Mouse (Mus musculus) thymus, adult 2 months (tissue): ENCODE measurements around the gene Rasgrp2. TPM values are rescaled to one million over a fixed set of nuclear protein-coding genes. Genes with fewer than 3 reads are reported as not detected.
A peak's percentile ranks its signal among the peaks of the same experiment; 100 is the strongest.

Source experiments
- DNase-seq: peaks from one replicate; pipeline ENCODE4 v3.0.0; 2021
- H3K27ac ChIP-seq: fragments of 200-500 bp; 2 replicates; pipeline ENCODE4 v1.5.1; 2012; ENCODE audit warnings: low read length, control low read depth; ENCODE audit not compliant: control insufficient read depth, insufficient read depth
- H3K27me3 ChIP-seq: fragments of 200-500 bp; 2 replicates; pipeline ENCODE4 v1.6.1; 2012; ENCODE audit warnings: mild to moderate bottlenecking, low read length, moderate library complexity, mixed read lengths; ENCODE audit not compliant: control insufficient read depth, insufficient read depth
- H3K36me3 ChIP-seq: fragments of 200-500 bp; 2 replicates; pipeline ENCODE4 v1.6.1; 2012; ENCODE audit warnings: mild to moderate bottlenecking, low read length, moderate library complexity; ENCODE audit not compliant: control insufficient read depth, insufficient read depth
- H3K4me1 ChIP-seq: fragments of 200-500 bp; replicated peaks from 2 replicates; pipeline ENCODE4 v1.6.1; 2012; ENCODE audit warnings: low read length; ENCODE audit not compliant: control insufficient read depth, insufficient read depth
- H3K4me3 ChIP-seq: fragments of 200-500 bp; 2 replicates; pipeline ENCODE4 v1.5.1; 2012; ENCODE audit warnings: mild to moderate bottlenecking, low read length, control low read depth, moderate library complexity; ENCODE audit not compliant: control insufficient read depth, insufficient read depth
- CTCF ChIP-seq: fragments of 200-500 bp; IDR thresholded peaks from 2 replicates; pipeline ENCODE4 v1.5.1; 2012; ENCODE audit warnings: mild to moderate bottlenecking, control low read depth, low read length, moderate library complexity, borderline replicate concordance; ENCODE audit not compliant: control insufficient read depth, poor library complexity, insufficient read depth; ENCODE audit errors: extremely low read depth
- POLR2A ChIP-seq: fragments of 200-500 bp; IDR thresholded peaks from 2 replicates; pipeline ENCODE4 v1.6.1; 2012; ENCODE audit warnings: mild to moderate bottlenecking, low read length, control low read depth, moderate library complexity; ENCODE audit not compliant: control insufficient read depth, poor library complexity, insufficient read depth; ENCODE audit errors: extremely low read depth
- whole genome bisulfite sequencing: fragments of 180-500 bp; shearing (Covaris S2); methylation state at CpG from one replicate; pipeline ENCODE4 v1.1.7; 2018; 5-methylcytosine and 5-hydroxymethylcytosine counted together
- polyA plus RNA-seq: library from polyadenylated mRNA; depleted of rRNA; stranded (reverse); fragments of >200 nt; gene quantifications from 2 replicates; pipeline ENCODE4 v1.2.3, GENCODE M21; 2012

Gene Rasgrp2
- polyA plus RNA-seq, 1 experiment = 561 TPM

DNA sequence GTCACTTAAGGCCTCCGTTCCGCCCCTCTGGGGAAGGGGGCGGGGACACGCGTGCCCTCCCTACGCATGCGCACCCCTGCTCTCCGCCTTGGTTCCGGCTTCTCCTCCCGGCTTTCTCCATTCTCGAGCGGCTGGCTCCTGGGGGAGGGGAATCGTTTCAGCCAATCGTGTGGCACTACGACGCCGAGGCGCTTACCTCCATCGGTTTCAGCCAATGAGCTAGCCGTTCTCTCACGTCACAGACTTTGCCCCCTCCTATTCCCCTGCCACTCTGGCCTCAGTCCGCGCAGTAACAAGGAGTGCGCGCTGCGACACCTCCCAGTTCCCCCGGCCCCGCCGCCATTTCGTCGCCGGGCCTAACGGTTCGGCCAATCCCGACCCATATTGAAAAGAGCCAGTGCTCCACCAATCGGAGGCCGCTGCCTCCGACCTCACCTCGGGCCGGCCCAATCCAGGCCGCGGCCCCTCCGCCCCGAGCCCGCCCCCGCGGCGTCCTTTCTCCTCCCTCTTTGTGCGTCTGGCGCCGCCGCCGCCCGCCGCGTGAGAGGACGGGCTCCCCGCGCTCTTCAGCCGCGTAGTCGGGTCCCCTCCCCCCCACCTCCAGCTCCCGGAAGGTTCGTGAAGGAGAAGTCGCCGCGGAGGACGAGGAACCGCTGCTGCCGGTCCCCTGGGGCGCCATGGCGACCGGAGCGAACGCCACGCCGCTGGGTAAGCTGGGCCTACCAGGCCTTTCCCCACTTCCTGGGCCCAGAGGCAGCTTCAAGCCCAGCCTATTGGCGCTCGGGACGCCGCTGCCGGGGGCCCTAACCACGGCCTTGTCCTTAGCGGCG lies 35.5 kb upstream of the Rasgrp2 start, which contains the start of gene Sf1:
Gene Sf1 (plus strand): TSS at position 280 of the 830 bp plus-strand sequence.
- Histone ChIP-seq H3K4me3 (peak within 1 kb of the TSS; percentile 75), H3K27ac (peak within 1 kb of the TSS; percentile 77), H3K4me1 (0 out of 2 replicates have a peak, but pooled peaks cover 2% of the 10 kb centered on the region), H3K36me3 (peaks cover 38% of the 10 kb centered on the region), H3K27me3 (no peaks in the 10 kb centered on the region)
- DNase-seq = peak; percentile 100
- 1% methylated on average over 83 of the region's 85 CpGs for WGBS
- TF ChIP-seq CTCF (peak; percentile 54; the same call in 1 of the 2 replicates), POLR2A (peak; percentile 96)

GRCm38 (mm10) chr19:6364317-6364725 lies 34.8 kb upstream of the Rasgrp2 start:
- Histone ChIP-seq H3K36me3 (peaks cover 45% of the 10 kb centered on the region), H3K4me3 (peak overlapping the region; percentile 75), H3K27ac (peak overlapping the region; percentile 77), H3K27me3 (no peaks in the 10 kb centered on the region), H3K4me1 (0 out of 2 replicates have a peak, but pooled peaks cover 2% of the 10 kb centered on the region)
- TF ChIP-seq CTCF (peak; percentile 46; the same call in 1 of the 2 replicates), POLR2A (no peak)
- WGBS = under 1% methylated on average over 54 of the region's 55 CpGs
- peak; percentile 91 for DNase-seq

GRCm38 (mm10) chr19:6364842-6365241 lies 34.3 kb upstream of the Rasgrp2 start:
- no peak for TF ChIP-seq POLR2A
- TF ChIP-seq CTCF = no peak
- Histone ChIP-seq H3K4me1 (0 out of 2 replicates have a peak, but pooled peaks cover 2% of the 10 kb centered on the region), H3K27me3 (no peaks in the 10 kb centered on the region), H3K36me3 (peaks cover 50% of the 10 kb centered on the region), H3K27ac (no peak overlapping the region), H3K4me3 (peak overlapping the region; percentile 75)
- 1% methylated on average over 2 of the region's 2 CpGs for WGBS
- DNase-seq = no peak

DNA sequence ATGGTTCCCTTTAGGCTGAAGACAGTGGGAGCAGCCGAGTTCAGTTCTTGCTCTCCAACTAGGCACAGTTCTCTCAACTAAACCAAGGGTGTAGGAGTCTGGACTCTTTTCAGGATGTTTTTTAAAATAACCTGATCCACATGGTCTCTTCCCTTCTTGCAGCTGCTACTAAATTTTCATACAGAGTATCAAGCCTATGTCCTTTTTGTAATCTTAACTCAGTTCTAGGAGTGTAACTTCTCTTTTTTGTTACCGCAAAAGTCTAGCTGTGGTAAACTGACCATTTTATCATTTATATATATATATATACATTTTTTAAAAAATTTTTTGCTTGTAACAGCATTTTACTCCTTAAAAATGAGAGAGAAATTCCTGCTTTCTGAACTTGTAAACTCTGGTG lies 29.0 kb upstream of the Rasgrp2 start:
- Histone ChIP-seq H3K4me1 (peaks cover 2% of the 10 kb centered on the region; the same call in 1 of the 2 replicates), H3K27ac (no peak overlapping the region), H3K4me3 (no peak overlapping the region), H3K36me3 (peaks cover 99% of the 10 kb centered on the region), H3K27me3 (no peaks in the 10 kb centered on the region)
- DNase-seq = no peak
- TF ChIP-seq CTCF (no peak), POLR2A (no peak)
- WGBS = 73% methylated on average over 2 of the region's 2 CpGs

DNA sequence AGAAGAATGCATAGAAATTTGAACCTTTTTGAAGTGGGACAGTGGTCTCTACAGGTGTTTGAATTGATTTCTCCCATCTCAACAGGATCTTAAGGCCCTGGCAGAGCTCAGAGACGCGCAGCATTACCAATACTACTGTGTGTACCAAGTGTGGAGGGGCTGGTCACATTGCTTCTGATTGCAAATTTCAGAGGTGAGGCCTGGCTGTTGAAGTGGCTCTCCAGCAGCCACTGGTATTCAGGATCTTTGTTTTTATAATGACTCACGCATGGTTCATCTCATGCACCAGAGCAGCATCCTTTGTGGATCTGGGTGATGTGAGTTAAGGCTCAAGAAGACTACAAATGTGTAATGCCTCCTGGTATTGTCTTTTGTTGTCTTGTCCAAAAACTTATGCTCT lies 26.7 kb upstream of the Rasgrp2 start:
- Histone ChIP-seq H3K36me3 (peaks cover 100% of the 10 kb centered on the region), H3K4me3 (no peak overlapping the region), H3K27ac (no peak overlapping the region), H3K27me3 (no peaks in the 10 kb centered on the region), H3K4me1 (no peaks in the 10 kb centered on the region; the same call in 1 of the 2 replicates)
- 96% methylated on average over 3 of the region's 3 CpGs for WGBS
- DNase-seq = no peak
- TF ChIP-seq CTCF = no peak
- no peak for TF ChIP-seq POLR2A

DNA sequence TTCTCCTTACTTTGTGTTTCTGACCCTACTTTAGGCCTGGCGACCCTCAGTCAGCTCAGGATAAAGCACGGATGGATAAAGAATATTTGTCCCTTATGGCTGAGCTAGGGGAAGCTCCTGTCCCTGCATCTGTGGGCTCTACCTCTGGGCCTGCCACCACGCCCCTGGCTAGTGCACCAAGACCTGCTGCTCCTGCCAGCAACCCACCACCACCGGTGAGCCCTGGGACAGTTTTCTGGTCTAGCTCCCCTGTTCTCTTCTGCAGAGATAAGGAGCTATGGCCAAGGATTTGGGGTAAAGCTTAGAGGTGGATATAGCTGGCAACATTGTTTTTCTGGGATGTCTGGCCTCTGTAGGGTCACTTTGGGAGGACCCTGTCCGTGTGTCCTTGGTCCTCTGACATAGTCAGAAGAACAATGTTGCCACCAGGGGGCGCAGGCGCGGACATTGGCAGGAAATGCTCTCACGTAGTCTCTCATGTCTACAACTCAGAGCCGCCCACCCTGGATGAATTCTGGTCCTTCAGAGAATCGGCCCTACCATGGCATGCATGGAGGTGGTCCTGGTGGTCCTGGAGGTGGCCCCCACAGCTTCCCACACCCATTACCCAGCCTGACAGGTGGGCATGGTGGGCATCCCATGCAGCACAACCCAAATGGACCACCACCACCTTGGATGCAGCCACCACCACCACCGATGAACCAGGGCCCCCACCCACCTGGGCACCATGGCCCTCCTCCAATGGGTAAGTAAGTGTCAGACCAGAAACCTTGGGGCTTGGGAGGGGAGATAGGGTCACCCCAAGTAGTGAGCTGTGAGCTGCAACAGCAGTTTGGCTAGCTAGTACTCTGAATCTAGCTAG lies 25.4 kb upstream of the Rasgrp2 start:
- Histone ChIP-seq H3K4me1 (no peaks in the 10 kb centered on the region; the same call in 1 of the 2 replicates), H3K4me3 (no peak overlapping the region), H3K36me3 (peaks cover 96% of the 10 kb centered on the region), H3K27me3 (no peaks in the 10 kb centered on the region), H3K27ac (no peak overlapping the region)
- peak; percentile 83 for DNase-seq
- WGBS = 54% methylated on average over 12 of the region's 12 CpGs
- TF ChIP-seq CTCF (peak; percentile 85), POLR2A (no peak)
